Comparison of ENCODE assay signal across 9 mouse cellular contexts in the genomic region with DNA sequence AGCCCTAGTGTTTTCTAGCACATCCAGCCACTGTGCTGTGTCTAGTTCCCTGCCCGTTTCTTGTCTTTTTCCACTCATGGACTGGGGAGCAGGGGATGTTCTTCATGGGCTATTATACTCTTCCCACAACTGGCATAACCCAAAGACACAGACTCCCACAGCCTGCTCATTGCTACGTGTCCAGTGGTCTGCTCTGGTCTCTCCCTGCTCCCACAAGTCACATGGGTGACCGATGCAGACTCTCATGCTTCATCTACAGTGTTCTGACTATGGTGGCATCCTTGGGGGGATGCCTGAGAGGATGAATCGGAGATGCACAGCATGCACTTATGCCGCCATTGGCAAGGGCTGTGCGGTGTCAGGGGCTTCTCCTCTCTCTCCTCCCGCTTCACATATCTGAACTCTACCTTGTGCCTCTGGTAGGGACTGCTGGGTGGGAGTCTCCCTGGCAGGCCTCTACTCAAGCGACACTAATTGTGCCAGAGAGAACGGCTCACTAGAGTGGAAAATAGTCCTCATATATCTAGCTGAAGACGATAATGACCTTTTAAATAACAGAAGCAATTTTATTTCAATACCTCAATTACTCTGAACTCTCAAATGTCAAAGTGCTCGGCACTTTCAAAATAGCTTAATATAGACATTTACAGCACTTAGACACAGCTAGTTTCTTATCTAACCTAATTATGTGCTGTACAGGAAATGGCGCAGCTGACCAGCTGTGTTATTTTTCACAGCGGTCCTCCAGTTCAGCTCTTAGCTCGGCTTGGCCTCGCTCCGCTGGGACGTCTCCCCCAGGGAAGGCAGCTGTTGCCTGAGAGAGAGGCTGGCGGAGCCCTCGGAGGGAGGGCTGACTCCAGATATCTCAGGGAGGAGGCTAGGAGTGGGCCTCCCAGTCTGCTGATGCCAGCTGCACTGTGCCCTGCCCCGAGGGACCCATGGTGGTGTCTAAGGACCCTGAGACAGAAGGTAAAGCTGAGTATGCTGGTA. TPM values are rescaled to one million over a fixed set of nuclear protein-coding genes. Genes with fewer than 3 reads are reported as not detected.
DNase-seq lines count a peak whose midpoint lies in the region; ATAC-seq lines count a peak whose summit lies in the region.
"Had no signal": no experiment of that assay in that cellular context is flagged by ENCODE, and none has a peak within 500 bp of the region (broad histone marks: within the 10 kb centered on the region; RNA-seq: fewer than 3 reads in every experiment).

No protein-coding gene starts in this region.

- no peaks in the 10 kb centered on the region; the same call in 1 of the 2 replicates for H3K27me3 ChIP-seq in liver, embryonic 11.5 days (replicated peaks; ENCODE audit: control insufficient read depth, insufficient read depth, low read length)
- H3K27me3 ChIP-seq in forebrain, embryonic 14.5 days (replicated peaks; ENCODE audit: control insufficient read depth, insufficient read depth, low read length): no peaks in the 10 kb centered on the region

- no peaks in the 10 kb centered on the region for H3K36me3 ChIP-seq in liver, embryonic 11.5 days (ENCODE audit: control insufficient read depth, insufficient read depth, low read length)
- H3K36me3 ChIP-seq in forebrain, embryonic 14.5 days (ENCODE audit: control insufficient read depth, insufficient read depth, low read length): no peaks in the 10 kb centered on the region

- peak; percentile 40 for DNase-seq in liver
- no peak for DNase-seq in liver, embryonic 11.5 days (ENCODE audit: low spot score)
- DNase-seq in forebrain, embryonic 14.5 days (ENCODE audit: low spot score): peak; percentile 65
- peak; percentile 66 to 77 for DNase-seq in heart, postnatal 14 days
- peak; percentile 37 to 79 for DNase-seq in kidney, postnatal 25 days
- peak; percentile 23 for DNase-seq in neural tube, embryonic 10.5 days (ENCODE audit: extremely low spot score, low spot score)
- DNase-seq in adipocyte (ENCODE audit: low spot score): no peak
- DNase-seq in spleen, adult 18-20 months: no peak

- H3K4me2 ChIP-seq in liver, embryonic 11.5 days: no peak overlapping the region
- no peak overlapping the region for H3K4me2 ChIP-seq in forebrain, embryonic 14.5 days (ENCODE audit: low read length)

- H3K9me3 ChIP-seq in liver, embryonic 11.5 days (ENCODE audit: control insufficient read depth, low read length): no peaks in the 10 kb centered on the region
- H3K9me3 ChIP-seq in forebrain, embryonic 14.5 days (replicated peaks; ENCODE audit: control insufficient read depth, low read length): no peaks in the 10 kb centered on the region

- peaks cover 4% of the 10 kb centered on the region; the same call in 1 of the 2 replicates for H3K4me1 ChIP-seq in liver, embryonic 11.5 days (replicated peaks; ENCODE audit: control insufficient read depth, insufficient read depth, low read length)
- peaks cover 11% of the 10 kb centered on the region for H3K4me1 ChIP-seq in forebrain, embryonic 14.5 days (ENCODE audit: control insufficient read depth, insufficient read depth, low read length)

- no peak overlapping the region for H3K27ac ChIP-seq in liver, embryonic 11.5 days (ENCODE audit: low read depth, low read length)
- peak overlapping the region; percentile 36; the same call in 1 of the 2 replicates for H3K27ac ChIP-seq in forebrain, embryonic 14.5 days (ENCODE audit: low read depth, low read length)

- intact Hi-C loops in heart, postnatal 14 days (cut with DNase I): loop anchor here (2.0 kb wide), 1 partner anchor 62 kb away; no protein-coding TSS in a partner anchor

- ATAC-seq in liver, embryonic 11.5 days (replicated peaks; ENCODE audit: low FRiP score): no peak
- peak; percentile 85 for ATAC-seq in forebrain, embryonic 14.5 days

- no peak overlapping the region for H3K9ac ChIP-seq in liver, embryonic 11.5 days (ENCODE audit: low read depth, low read length)
- no peak overlapping the region for H3K9ac ChIP-seq in forebrain, embryonic 14.5 days (ENCODE audit: low read length)

- no peak overlapping the region for H3K4me3 ChIP-seq in liver, embryonic 11.5 days (ENCODE audit: low read depth, low read length)
- no peak overlapping the region for H3K4me3 ChIP-seq in forebrain, embryonic 14.5 days (ENCODE audit: low read depth, low read length)

- WGBS in liver, embryonic 11.5 days: 68% methylated on average over 20 of the region's 20 CpGs
- WGBS in forebrain, embryonic 14.5 days: 45% methylated on average over 20 of the region's 20 CpGs

RNA-seq across cellular contexts. Expression of a gene that starts 40.6 kb away (rescaled TPM):
- polyA plus RNA-seq in liver, embryonic 11.5 days (2014; fragmentation: Nextera tagmentation; extraction: Ambion mirVana): 0.14 and 0.75 TPM in 2 replicates
- 0.35 and 0.36 TPM in 2 replicates for polyA plus RNA-seq in forebrain, embryonic 14.5 days (2014; fragmentation: Nextera tagmentation; extraction: Ambion mirVana)
- total RNA-seq in heart, postnatal 14 days (2021): under 1 TPM; 0.17 to 0.60 TPM
- polyA plus RNA-seq: spleen, adult 2 months had no signal

Comparison
In these comparisons a context has a peak if more than half of its experiments do, and no peak if none do; other contexts are left out.
1. DNase-seq: peak in liver (single experiment), forebrain, embryonic 14.5 days (single experiment), heart, postnatal 14 days (2 of 2), kidney, postnatal 25 days (2 of 2) and neural tube, embryonic 10.5 days (single experiment); none in liver, embryonic 11.5 days (single experiment), adipocyte (single experiment) and spleen, adult 18-20 months (0 of 2).